Mouse (Mus musculus) left cerebral cortex, adult 8-10 months (tissue): ENCODE data around the gene Ccdc57. TPM values are rescaled to one million over a fixed set of nuclear protein-coding genes. Genes with fewer than 3 reads are reported as not detected.
A peak's percentile ranks its signal among the peaks of the same experiment; 100 is the strongest.
"Not testable (repeated sequence)": the region's sequence is repeated elsewhere in the genome, so short reads cannot be mapped to it uniquely, and the experiment has no call there.

Source experiments
- DNase-seq, 2 experiments: peaks; one replicate each; pipeline ENCODE4 v3.0.0; 2022; ENCODE audit warnings: low spot score in 2 of 2
- total RNA-seq, 4 experiments: library from RNA; stranded (reverse); gene quantifications; 2 replicates each; pipeline ENCODE4 v1.2.4; 2022

Gene Ccdc57
- total RNA-seq, 4 experiments from 2014 or later, result 8.4 to 9.8 (median 9.0) TPM

DNA sequence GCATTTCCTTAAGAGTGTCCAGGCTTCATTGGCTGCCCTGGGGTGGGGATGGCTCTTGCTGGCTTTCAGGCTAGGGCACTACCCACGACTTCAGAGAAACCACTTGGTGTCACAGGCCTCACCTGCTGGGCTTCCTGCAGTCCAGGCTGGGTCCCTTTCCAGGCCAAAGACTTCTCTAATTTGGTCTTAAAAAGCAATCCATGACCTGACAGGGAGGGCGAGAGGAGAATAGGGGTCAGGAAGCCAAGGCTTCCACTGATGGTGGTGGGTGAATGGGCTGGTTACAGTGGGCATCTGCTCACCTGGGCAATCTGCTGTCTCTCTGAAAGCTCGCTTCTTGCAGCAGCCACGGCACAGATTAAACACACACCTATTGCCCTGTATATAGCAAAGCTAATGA lies 143.3 kb downstream of the Ccdc57 start:
- no peak for DNase-seq

DNA sequence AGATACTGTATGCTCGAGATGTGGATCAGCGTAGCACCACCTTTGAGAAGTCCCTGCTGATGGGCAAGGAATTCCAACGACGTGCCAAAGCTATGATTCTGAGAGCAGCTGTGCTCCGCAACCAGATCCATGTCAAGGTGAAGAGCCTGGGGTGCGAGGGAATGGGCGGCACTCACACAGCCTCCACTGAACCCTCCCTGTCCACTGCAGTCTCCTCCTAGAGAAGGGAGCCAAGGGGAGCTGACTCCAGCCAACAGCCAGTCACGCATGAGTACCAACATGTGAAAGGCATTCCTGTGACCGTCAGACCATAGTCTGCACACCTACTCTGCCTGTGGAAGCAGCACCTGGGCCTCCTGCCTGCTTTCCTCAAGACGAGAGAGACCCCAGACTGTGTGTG lies 144.2 kb downstream of the Ccdc57 start:
- not testable (repeated sequence) for DNase-seq

DNA sequence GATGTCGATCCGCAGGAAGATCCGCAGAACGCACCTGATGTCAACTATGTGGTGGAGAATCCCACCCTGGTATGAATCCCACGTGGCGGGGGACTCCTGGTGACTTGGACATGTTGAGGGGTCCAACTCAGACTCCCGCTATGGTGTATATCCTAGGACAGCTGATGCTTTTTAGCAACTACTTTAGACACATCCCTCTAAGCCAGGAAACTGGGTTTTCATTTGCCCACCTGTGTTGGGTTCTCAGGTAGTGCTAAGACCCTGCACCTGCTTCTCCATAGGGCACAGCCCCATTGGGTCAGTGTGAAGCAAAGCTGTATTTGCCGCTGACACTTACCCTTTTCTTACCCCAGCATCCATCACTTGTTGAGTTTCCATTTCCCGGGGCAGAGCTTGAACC lies 147.5 kb downstream of the Ccdc57 start:
- no peak for DNase-seq

DNA sequence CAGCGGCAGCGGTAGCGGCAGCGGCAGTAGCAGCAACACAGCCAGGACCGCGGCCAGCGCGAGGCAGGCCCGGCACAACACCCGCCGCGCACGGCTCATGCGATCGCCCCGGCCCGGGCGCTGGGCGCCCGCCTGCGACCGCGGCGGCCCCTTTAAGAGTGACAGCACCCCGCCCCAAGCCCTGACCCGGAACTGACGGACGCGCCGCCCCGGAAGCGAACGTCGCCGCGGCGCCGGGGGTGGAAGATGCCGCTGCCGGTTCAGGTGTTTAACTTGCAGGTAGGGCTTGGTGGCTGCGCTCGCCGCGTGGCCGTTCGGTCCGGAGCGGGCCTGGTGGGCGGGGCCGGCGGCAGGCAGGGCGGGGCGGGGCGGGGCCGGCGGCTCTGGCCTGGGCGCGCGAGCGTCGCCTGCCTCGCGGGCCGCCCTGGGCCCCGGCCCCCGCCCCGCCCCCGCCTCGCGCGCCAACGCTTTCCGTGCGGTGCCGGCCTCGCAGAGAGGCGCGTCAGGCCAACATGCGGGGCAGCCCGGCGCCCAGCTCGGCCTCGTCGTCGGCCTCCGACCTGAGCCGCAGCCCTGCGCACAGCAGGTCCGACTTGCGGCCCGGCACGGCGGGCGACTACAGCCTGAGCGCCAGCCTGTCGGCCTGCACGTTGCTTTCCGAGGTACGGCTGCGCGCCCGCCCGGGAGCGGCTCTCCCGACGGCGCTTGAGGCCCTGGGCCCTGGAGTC lies 148.4 kb downstream of the Ccdc57 start, which contains the start of the genes Rfng and Gps1:
Rfng (minus strand) TSS at position 144 of the 728 bp plus-strand sequence.
Gps1 (plus strand) TSS at position 209 of the 728 bp plus-strand sequence.
- peak; percentile 68 to 72 for DNase-seq

DNA sequence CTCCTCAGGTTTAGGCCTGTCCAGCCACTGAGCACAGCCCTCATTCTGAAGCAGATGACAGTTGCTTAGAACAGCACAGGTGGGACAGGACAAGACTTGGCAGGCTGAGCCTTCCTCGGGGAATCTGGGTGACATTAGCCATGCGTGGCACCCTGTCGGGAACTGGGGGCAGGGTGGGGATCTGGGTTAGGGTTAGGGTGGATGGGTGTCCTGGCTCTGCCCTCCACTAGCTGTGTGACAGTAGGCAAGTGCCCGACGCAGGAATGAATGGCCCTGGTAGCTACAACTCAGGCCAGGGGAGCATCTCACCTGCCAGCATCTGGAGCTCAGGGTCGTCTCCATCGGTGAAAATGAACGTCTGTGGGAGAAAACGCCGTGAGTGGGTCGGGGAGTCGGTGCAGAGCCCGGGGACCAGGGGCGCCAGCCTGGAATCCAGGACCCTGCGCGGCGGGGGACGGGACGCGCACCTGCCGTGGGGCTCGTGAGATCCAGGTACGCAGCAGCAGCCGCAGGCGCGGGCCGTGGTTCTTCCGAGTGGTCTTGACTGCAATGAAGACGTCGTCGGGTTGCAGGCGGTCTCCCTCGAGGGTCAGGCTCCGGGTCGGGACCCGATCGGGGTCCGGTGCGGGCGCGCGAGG lies 149.1 kb downstream of the Ccdc57 start:
- DNase-seq, result no peak

DNA sequence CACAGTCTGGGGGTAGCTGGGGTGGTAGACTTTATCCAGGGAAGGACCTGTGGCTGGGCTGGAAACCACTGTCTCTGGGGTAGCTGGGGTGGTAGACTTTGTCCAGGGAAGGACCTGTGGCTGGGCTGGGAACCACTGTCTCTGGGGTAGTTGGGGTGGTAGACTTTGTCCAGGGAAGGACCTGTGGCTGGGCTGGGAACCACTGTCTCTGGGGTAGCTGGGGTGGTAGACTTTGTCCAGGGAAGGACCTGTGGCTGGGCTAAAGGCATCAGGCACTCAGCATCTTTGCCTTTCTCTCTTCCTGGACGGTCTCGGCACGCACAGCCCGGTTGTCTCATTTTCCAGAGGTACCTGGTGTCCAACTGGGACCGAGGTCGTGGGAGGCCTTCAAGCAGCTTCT lies 151.3 kb downstream of the Ccdc57 start:
- not testable (repeated sequence) for DNase-seq

DNA sequence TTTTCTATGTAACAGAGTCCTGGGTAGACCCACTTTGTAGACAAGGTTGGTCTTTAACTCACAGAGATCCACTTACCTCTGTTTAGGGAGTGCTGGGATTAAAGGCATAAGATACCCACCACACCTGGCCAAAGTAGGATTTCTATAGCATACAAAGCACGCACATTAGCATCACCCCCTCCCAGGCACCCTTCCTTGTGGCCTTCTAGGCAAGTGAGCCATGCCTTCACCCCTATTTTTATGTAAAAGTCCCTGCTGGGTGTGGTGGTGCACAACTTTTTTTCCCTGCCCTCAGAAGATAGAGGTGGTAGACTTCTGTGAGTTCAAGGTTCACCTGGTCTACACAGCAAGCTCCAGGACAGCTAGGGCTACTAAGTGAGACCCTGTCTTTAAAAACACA lies 152.8 kb downstream of the Ccdc57 start:
- DNase-seq, result no peak

DNA sequence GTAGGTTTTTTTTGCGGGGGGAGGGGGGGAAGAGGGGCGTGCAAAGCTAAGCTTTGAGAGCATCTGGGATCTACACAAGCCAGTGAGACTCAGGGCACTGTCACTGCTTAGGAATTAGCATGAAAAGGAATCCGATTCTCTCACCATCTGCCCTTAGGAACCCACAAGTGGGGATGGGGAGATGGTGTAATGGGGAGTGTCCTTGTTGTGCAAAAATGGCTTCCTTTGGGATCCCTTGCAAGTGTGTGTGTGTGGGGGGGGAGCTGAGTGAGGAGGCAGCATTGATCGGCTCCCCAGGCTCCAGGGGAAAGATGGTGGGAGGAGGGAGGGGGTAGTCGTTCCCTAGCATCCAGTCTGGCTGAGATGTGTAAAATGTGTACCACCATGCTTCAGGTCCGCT lies 155.5 kb downstream of the Ccdc57 start:
- no peak for DNase-seq

Other genes starting within 250 kb of the Ccdc57 start
- gene Cenpx, start 219.1 kb downstream of the Ccdc57 start, total RNA-seq, result 10 to 100 TPM; 19.2 to 23.3 (median 22.2) TPM
- 10 to 100 TPM; 39.8 to 56.7 (median 51.2) TPM for gene Lrrc45, start 218.9 kb downstream of the Ccdc57 start, total RNA-seq
- 10 to 100 TPM; 39.2 to 40.0 (median 39.6) TPM for gene Rac3, start 211.4 kb downstream of the Ccdc57 start, total RNA-seq
- 10 to 100 TPM in 2 of 4 experiments, 1 to 10 TPM in 2; 7.9 to 12.9 (median 9.4) TPM for gene Dcxr, start 205.6 kb downstream of the Ccdc57 start, total RNA-seq
- 1 to 10 TPM in 3 of 4 experiments, under 1 TPM in 1; 0.99 to 2.7 (median 1.9) TPM for gene Cbr2, start 200.8 kb downstream of the Ccdc57 start, total RNA-seq
- 10 to 100 TPM; 23.0 to 43.0 (median 30.6) TPM for gene Hmga1b, start 170.1 kb downstream of the Ccdc57 start, total RNA-seq
- 10 to 100 TPM; 49.0 to 56.6 (median 52.3) TPM for gene Rfng, start 148.7 kb downstream of the Ccdc57 start, total RNA-seq
- 100 to 1,000 TPM; 142 to 151 (median 146) TPM for gene Gps1, start 148.6 kb downstream of the Ccdc57 start, total RNA-seq
- 10 to 100 TPM; 41.4 to 47.9 (median 46.1) TPM for gene Dus1l, start 136.5 kb downstream of the Ccdc57 start, total RNA-seq
- 100 to 1,000 TPM; 176 to 199 (median 193) TPM for gene Fasn, start 108.3 kb downstream of the Ccdc57 start, total RNA-seq
- gene Slc16a3, start 15.6 kb upstream of the Ccdc57 start, total RNA-seq, result 1 to 10 TPM; 3.9 to 9.3 (median 7.8) TPM
- gene Csnk1d, start 58.5 kb upstream of the Ccdc57 start, total RNA-seq, result 100 to 1,000 TPM; 112 to 116 (median 113) TPM
- gene Cd7, start 106.5 kb upstream of the Ccdc57 start, total RNA-seq, result 1 to 10 TPM; 1.3 to 2.7 (median 1.4) TPM
- not detected for gene Sectm1b, start 130.7 kb upstream of the Ccdc57 start, total RNA-seq
- gene Sectm1a, start 148.3 kb upstream of the Ccdc57 start, total RNA-seq, result not detected
- gene Tex19.2, start 185.8 kb upstream of the Ccdc57 start, total RNA-seq, result not detected
- not detected for gene Tex19.1, start 213.3 kb upstream of the Ccdc57 start, total RNA-seq
- gene Uts2r, start 227.4 kb upstream of the Ccdc57 start, total RNA-seq, result under 1 TPM in 3 of 4 experiments, not detected in 1; 0.18 to 0.50 (median 0.37) TPM